Mouse (Mus musculus) cerebellum, adult 18-20 months (tissue): ENCODE measurements around the gene Olfr112.
"Not testable (repeated sequence)": the region's sequence is repeated elsewhere in the genome, so short reads cannot be mapped to it uniquely, and the experiment has no call there.

Experiments
- DNase-seq, 2 experiments: peaks; one replicate each; pipeline ENCODE4 v3.0.0; 2021

Olfr112 gene

GRCm38 (mm10) chr17:37569351-37569750 is at the start of gene Olfr112:
Gene Olfr112, minus strand, starts transcription at chr17:37569451.
- no peak for DNase-seq

DNA sequence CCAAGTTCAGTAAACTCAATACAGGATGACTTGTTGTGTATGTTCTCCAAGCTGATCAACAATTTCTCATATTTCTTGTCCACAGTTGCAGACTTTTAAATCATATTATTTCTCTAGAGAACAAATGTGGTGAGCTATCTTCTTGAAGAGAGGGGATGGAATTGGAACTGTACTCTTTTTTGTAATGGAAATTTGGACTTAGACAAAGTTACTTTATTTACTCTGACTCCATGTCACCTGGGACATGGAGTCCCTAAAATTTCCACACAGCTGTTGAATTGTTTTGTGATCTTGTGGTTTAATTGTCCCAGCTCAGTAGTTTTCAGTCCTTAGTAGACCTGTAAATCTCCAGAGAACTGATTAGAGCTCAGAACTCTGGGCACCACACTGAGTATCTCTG is 23.4 kb upstream of the Olfr112 start, which contains the start of gene Olfr114:
TSS of gene Olfr114 (minus strand) at position 101 of the 400 bp plus-strand sequence.
- DNase-seq: no peak

GRCm38 (mm10) chr17:37577563-37577962 is 8.3 kb upstream of the Olfr112 start, which contains the start of gene Olfr113:
Gene Olfr113, minus strand, starts transcription at chr17:37577663.
- no peak for DNase-seq

- DNase-seq: no peak
Measured at GRCm38 (mm10) chr17:37558913-37559615, 10.2 kb downstream of the Olfr112 start.

DNA sequence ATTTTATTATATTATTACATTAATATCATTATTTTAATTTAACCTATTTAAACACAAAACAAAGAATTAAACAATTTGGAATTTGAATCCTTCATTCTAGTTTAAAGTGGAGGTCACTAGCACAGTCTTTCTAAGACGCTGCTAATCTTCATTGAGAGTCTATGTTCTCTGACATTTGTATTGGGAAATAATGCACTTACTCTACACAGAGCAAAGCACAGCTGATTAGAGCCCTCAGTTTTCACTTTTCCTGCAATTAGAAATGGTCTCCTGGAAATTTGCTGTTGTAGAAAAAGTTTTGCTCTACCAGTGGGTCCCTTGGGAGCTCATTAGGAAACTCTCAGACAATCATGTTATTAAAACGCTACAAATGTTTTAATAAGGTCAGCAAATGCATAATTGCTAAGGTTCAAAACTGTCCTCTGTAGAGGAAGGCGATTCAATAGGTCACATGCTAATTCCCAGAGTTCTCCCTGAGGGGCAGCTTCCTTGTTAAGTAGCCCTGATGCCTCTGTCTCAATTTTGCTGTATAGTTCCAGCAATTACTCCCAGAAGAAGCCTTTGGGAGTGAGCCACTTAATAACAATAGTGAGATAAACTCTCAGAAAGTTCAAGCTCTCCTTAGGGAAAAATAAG is 25.3 kb downstream of the Olfr112 start:
- no peak for DNase-seq

DNA sequence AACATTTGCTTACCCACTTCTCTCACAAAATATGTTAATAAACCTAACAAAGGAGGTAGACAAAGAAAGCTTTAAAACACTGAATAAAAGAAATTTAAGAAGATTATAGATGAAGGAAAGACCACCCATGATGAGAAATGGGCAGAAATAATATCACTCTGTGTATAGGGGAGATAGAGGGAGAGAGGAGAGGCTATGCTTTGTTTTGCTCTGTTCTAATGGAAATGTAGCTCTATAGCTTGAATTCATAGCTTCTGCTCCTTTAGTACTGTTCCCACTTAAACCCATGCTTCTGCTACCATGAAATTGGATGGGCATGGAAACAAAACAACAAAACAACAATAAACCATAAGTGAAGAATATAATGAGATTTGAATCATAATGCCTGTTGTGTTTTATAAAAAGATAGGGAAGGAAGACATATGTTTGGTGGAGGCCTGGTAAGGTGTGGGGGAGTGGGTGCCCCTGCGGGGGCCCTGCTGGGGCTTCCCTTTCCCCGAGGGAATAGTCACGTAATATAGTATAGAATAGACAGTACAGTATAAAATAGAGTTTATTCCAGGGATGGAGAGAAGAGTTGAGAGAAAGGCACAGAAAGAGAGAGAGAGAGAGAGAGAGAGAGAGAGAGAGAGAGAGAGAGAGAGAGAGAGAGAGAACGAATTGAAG is 27.7 kb downstream of the Olfr112 start:
- no peak for DNase-seq

- not testable (repeated sequence) for DNase-seq
Measured at GRCm38 (mm10) chr17:37538416-37538815, 30.8 kb downstream of the Olfr112 start.

GRCm38 (mm10) chr17:37535173-37535572 is 34.1 kb downstream of the Olfr112 start:
- DNase-seq: no peak

- not testable (repeated sequence) for DNase-seq
Measured at GRCm38 (mm10) chr17:37525427-37525826, 43.8 kb downstream of the Olfr112 start.

- DNase-seq: not testable (repeated sequence)
Measured at GRCm38 (mm10) chr17:37524612-37525011, 44.6 kb downstream of the Olfr112 start.
